Mouse (Mus musculus) CH12.LX (cell line): Measurements from ENCODE around the gene Trim41. TPM values are rescaled to one million over a fixed set of nuclear protein-coding genes. Genes with fewer than 3 reads are reported as not detected.

Experiments used
- DNase-seq: peaks from one replicate; pipeline ENCODE4 v3.0.0-alpha.2; 2013; ENCODE audit errors: extremely low read depth
- H3K27ac ChIP-seq: 2 replicates; pipeline ENCODE4 v1.5.1; 2012; ENCODE audit warnings: low read depth, mild to moderate bottlenecking, control low read depth, moderate library complexity; ENCODE audit not compliant: insufficient read depth
- H3K27me3 ChIP-seq: replicated peaks from 2 replicates; pipeline ENCODE3; 2012; ENCODE audit warnings: inconsistent platforms
- H3K36me3 ChIP-seq, 2 experiments: replicated peaks in 1 of 2; 2 replicates each; pipeline versions ENCODE3 to v1.6.1; 2012; ENCODE audit warnings: inconsistent platforms in 1 of 2, low read length in 1 of 2, mild to moderate bottlenecking in 1 of 2, mixed read lengths in 1 of 2, moderate library complexity in 1 of 2; ENCODE audit not compliant: control insufficient read depth in 1 of 2, insufficient read depth in 1 of 2
- H3K4me1 ChIP-seq, 2 experiments: 2 replicates each; pipeline ENCODE4 v1.6.1; 2012; ENCODE audit warnings: inconsistent platforms in 1 of 2, moderate library complexity in 1 of 2; ENCODE audit not compliant: insufficient read depth in 2 of 2, control insufficient read depth in 1 of 2
- H3K4me2 ChIP-seq: 2 replicates; pipeline ENCODE4 v1.6.1; 2012; ENCODE audit warnings: low read depth, mild to moderate bottlenecking, control low read depth; ENCODE audit not compliant: poor library complexity, insufficient read depth, severe bottlenecking
- H3K4me3 ChIP-seq, 3 experiments: fragments of 150-350 bp in 1 of 3; sonication (generic) in 1 of 3; replicated peaks in 1 of 3; 2 replicates each; pipeline versions ENCODE3 to v1.5.1; 2011 to 2012; ENCODE audit warnings: low read depth in 2 of 3, low read length in 2 of 3, mild to moderate bottlenecking in 2 of 3, moderate library complexity in 2 of 3, control low read depth in 1 of 3, improper control_type of control experiment in 1 of 3, inconsistent platforms in 1 of 3, mixed read lengths in 1 of 3; ENCODE audit not compliant: poor library complexity in 1 of 3
- H3K79me2 ChIP-seq: replicated peaks from 2 replicates; pipeline ENCODE4 v1.6.1; 2012; ENCODE audit warnings: mild to moderate bottlenecking, moderate library complexity; ENCODE audit not compliant: control insufficient read depth, poor library complexity, insufficient read depth, severe bottlenecking; ENCODE audit errors: extremely low read depth
- H3K9ac ChIP-seq: 2 replicates; pipeline ENCODE4 v1.6.1; 2012; ENCODE audit warnings: low read depth, mild to moderate bottlenecking, control low read depth, moderate library complexity; ENCODE audit not compliant: insufficient read depth
- H3K9me3 ChIP-seq: replicated peaks from 2 replicates; pipeline ENCODE3; 2012; ENCODE audit warnings: low read length, inconsistent platforms, mixed read lengths
- CHD1 ChIP-seq: IDR thresholded peaks from 2 replicates; pipeline ENCODE4 v1.6.1; 2012; ENCODE audit warnings: low read depth, low read length, improper control_type of control experiment, inconsistent platforms
- CTCF ChIP-seq, 2 experiments: IDR thresholded peaks in 1 of 2; conservative IDR thresholded peaks in 1 of 2; 2 replicates each; pipeline ENCODE4 v1.5.1; 2011 to 2012; ENCODE audit warnings: low read depth in 2 of 2, low read length in 2 of 2, improper control_type of control experiment in 1 of 2, inconsistent platforms in 1 of 2, mild to moderate bottlenecking in 1 of 2, moderate library complexity in 1 of 2
- ELF1 ChIP-seq: IDR thresholded peaks from 2 replicates; pipeline ENCODE4 v1.6.1; 2014; ENCODE audit warnings: low read depth, mild to moderate bottlenecking, inconsistent platforms, low read length, improper control_type of control experiment
- HCFC1 ChIP-seq: IDR thresholded peaks from 2 replicates; pipeline ENCODE4 v1.6.1; 2012; ENCODE audit warnings: low read depth, mild to moderate bottlenecking, inconsistent platforms, low read length, improper control_type of control experiment
- IRF4 ChIP-seq: IDR thresholded peaks from 2 replicates; pipeline ENCODE4 v1.6.1; 2014; ENCODE audit warnings: low read depth, mild to moderate bottlenecking, inconsistent platforms, low read length, improper control_type of control experiment
- JUN ChIP-seq: IDR thresholded peaks from 2 replicates; pipeline ENCODE4 v1.6.1; 2011; ENCODE audit warnings: low read depth, mild to moderate bottlenecking, low read length, improper control_type of control experiment, moderate library complexity; ENCODE audit not compliant: insufficient read depth
- MAFK ChIP-seq: IDR thresholded peaks from 2 replicates; pipeline ENCODE4 v1.6.1; 2011; ENCODE audit warnings: low read length, improper control_type of control experiment; ENCODE audit not compliant: insufficient replicate concordance
- MAZ ChIP-seq: IDR thresholded peaks from 2 replicates; pipeline ENCODE4 v1.6.1; 2012; ENCODE audit warnings: low read depth, mild to moderate bottlenecking, inconsistent platforms, low read length, improper control_type of control experiment, moderate library complexity
- MEF2A ChIP-seq: IDR thresholded peaks from 2 replicates; pipeline ENCODE4 v1.6.1; 2014; ENCODE audit warnings: low read depth, mild to moderate bottlenecking, inconsistent platforms, low read length, improper control_type of control experiment, borderline replicate concordance
- MXI1 ChIP-seq: IDR thresholded peaks from 2 replicates; pipeline ENCODE4 v1.6.1; 2011; ENCODE audit warnings: mild to moderate bottlenecking, low read depth, low read length, improper control_type of control experiment
- PAX5 ChIP-seq: IDR thresholded peaks from 2 replicates; pipeline ENCODE4 v1.6.1; 2012; ENCODE audit warnings: low read length, inconsistent platforms, mixed read lengths
- RAD21 ChIP-seq: IDR thresholded peaks from 2 replicates; pipeline ENCODE4 v1.6.1; 2011; ENCODE audit warnings: low read depth, mild to moderate bottlenecking, low read length, improper control_type of control experiment, moderate library complexity
- SIN3A ChIP-seq: IDR thresholded peaks from 2 replicates; pipeline ENCODE4 v1.6.1; 2012; ENCODE audit warnings: low read length, improper control_type of control experiment, inconsistent platforms
- SMC3 ChIP-seq: IDR thresholded peaks from 2 replicates; pipeline ENCODE4 v1.6.1; 2011; ENCODE audit warnings: low read depth, low read length, improper control_type of control experiment
- TCF12 ChIP-seq: IDR thresholded peaks from 2 replicates; pipeline ENCODE4 v1.6.1; 2014; ENCODE audit warnings: low read depth, mild to moderate bottlenecking, inconsistent platforms, low read length, improper control_type of control experiment
- USF2 ChIP-seq: conservative IDR thresholded peaks from 2 replicates; pipeline ENCODE4 v1.6.1; 2011; ENCODE audit warnings: low read depth, low read length, improper control_type of control experiment
- ZKSCAN1 ChIP-seq: IDR thresholded peaks from 2 replicates; pipeline ENCODE4 v1.6.1; 2012; ENCODE audit warnings: low read depth, inconsistent platforms, low read length, improper control_type of control experiment, borderline replicate concordance
- dilution Hi-C: fragments of 300-500 bp; cut with MboI; formaldehyde crosslinking; loops from 2 replicates; pipeline ENCODE4 v1.14.3; 2020; ENCODE audit warnings: low sequenced_read_pairs; ENCODE audit not compliant: extremely low pct_unique_long_range_greater_than_20kb, extremely low pct_ligation_motif_present
- in situ Hi-C: fragments of 300-500 bp; cut with MboI; formaldehyde crosslinking; loops from 3 replicates; pipeline ENCODE4 v1.14.3; 2019; ENCODE audit warnings: low sequenced_read_pairs, low pct_ligation_motif_present, low pct_unique_long_range_greater_than_20kb, mixed read lengths
- polyA plus RNA-seq: library from polyadenylated mRNA; unstranded; fragments of >175 nt; gene quantifications from 2 replicates; pipeline ENCODE4 v1.2.1, GENCODE M21; 2012; ENCODE audit warnings: low read depth; ENCODE audit not compliant: insufficient read length
- total RNA-seq, 2 experiments: library from RNA; depleted of rRNA; stranded (reverse); fragments of 300-350 nt in 1 of 2; fragments of >200 nt in 1 of 2; gene quantifications; 2 replicates each; pipeline ENCODE4 v1.2.3; 2012 to 2014

The Trim41 gene
- total and polyA plus RNA-seq, 3 experiments, result 18.8 to 51.6 (median 36.0) TPM

- H3K4me2 ChIP-seq, result peak overlapping the region; percentile 87
- dilution Hi-C loops, result no loop called here
- in situ Hi-C loops, result loop anchor here (5.0 kb wide), 1 partner anchor 305 kb away; no protein-coding TSS in a partner anchor
- H3K9ac ChIP-seq, result peak overlapping the region; percentile 98
- no peak overlapping the region for H3K4me3 ChIP-seq
- H3K4me1 ChIP-seq, result peaks cover 5 to 28% of the 10 kb centered on the region in 2 experiments
- no peaks in the 10 kb centered on the region for H3K27me3 ChIP-seq
- TF ChIP-seq TCF12, result no peak
- no peak for TF ChIP-seq JUN
- no peak for TF ChIP-seq PAX5
- TF ChIP-seq SIN3A, result 0 out of 2 replicates have a peak, but pooled peaks have one; percentile 37
- TF ChIP-seq MXI1, result no peak
- TF ChIP-seq CHD1, result no peak
- TF ChIP-seq HCFC1, result no peak
- TF ChIP-seq, all 38 proteins: peak for 1
- no peak for DNase-seq
- no peak overlapping the region for H3K27ac ChIP-seq
- H3K79me2 ChIP-seq, result peaks cover 41% of the 10 kb centered on the region
- H3K36me3 ChIP-seq, result peaks cover 18 to 42% of the 10 kb centered on the region in 2 experiments
- H3K9me3 ChIP-seq, result no peaks in the 10 kb centered on the region
Observed at GRCm38 (mm10) chr11:48797287-48797686, 19.9 kb downstream of the Trim41 start.

DNA sequence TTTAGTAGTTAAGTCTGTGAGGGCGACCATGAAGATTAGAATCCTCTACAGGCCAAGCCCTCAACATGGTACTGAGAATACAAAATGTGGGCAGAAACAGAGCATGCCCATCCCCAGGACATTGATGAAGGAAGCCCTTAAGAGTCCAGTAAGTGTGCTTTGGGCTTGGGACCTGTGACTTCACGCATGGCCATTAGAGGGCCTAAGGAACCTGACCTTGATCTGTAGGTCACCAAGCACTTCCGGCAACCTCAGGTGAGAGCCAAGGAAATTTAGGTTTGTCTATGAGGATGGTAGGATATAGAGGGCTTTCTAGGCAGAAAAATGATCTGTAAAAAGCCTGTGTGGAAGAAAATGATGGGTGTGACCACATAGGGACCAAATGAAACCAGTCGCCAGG lies 20.9 kb downstream of the Trim41 start:
- Histone ChIP-seq H3K27ac (no peak overlapping the region), H3K27me3 (no peaks in the 10 kb centered on the region), H3K36me3 (peaks cover 8 to 35% of the 10 kb centered on the region in 2 experiments), H3K4me2 (no peak overlapping the region), H3K4me1 (peaks cover 5 to 23% of the 10 kb centered on the region in 2 experiments), H3K4me3 (no peak overlapping the region), H3K9me3 (no peaks in the 10 kb centered on the region), H3K79me2 (peaks cover 31% of the 10 kb centered on the region), H3K9ac (no peak overlapping the region)
- dilution Hi-C loops (no loop called here), in situ Hi-C loops (loop anchor here (5.0 kb wide), 1 partner anchor 306 kb away; no protein-coding TSS in a partner anchor)
- TF ChIP-seq ELF1 (peak; percentile 51; the same call in 1 of the 2 replicates), SMC3 (peak; percentile 47), USF2 (no peak), MAFK (no peak), MAZ (no peak), SIN3A (no peak), MEF2A (no peak), TCF12 (no peak), CTCF (conservative IDR thresholded peaks at IDR 0.05 in 1 of 2, IDR thresholded peaks at IDR 0.05 in 1 of 2; ENCODE audit: low read depth in 2 of 2, low read length in 2 of 2) (peak in 1 of 2 experiments; percentile 63; a peak in 2 of 4 replicates), ZKSCAN1 (no peak), IRF4 (no peak), PAX5 (no peak), RAD21 (peak; percentile 41)
- DNase-seq, result no peak
